Mouse (Mus musculus) ovary, postnatal 36 days (tissue): ENCODE measurements around the gene Med19.

Source experiments
- DNase-seq: peaks from one replicate; pipeline ENCODE4 v3.0.0; 2022; ENCODE audit warnings: low spot score, mixed read lengths

The Med19 gene

GRCm38 (mm10) chr2:84677968-84678880, at the start of gene Med19, which contains the start of gene Gm28635:
Gene Med19 (plus strand): TSS chr2:84678402.
Gene Gm28635 (minus strand): TSS chr2:84678041.
- peak; percentile 80 for DNase-seq

GRCm38 (mm10) chr2:84632001-84632400, 46.2 kb upstream of the Med19 start:
- DNase-seq = no peak

- DNase-seq = peak; percentile 36
These were observed 45.2 kb upstream of the Med19 start for GRCm38 (mm10) chr2:84632999-84633398.

GRCm38 (mm10) chr2:84634006-84634405, 44.2 kb upstream of the Med19 start:
- DNase-seq = no peak

- no peak for DNase-seq
These were observed 43.2 kb upstream of the Med19 start for GRCm38 (mm10) chr2:84634934-84635482.

GRCm38 (mm10) chr2:84635611-84636010, 42.6 kb upstream of the Med19 start:
- peak; percentile 87 for DNase-seq

GRCm38 (mm10) chr2:84636231-84636741, 41.9 kb upstream of the Med19 start:
- DNase-seq = no peak

- DNase-seq = no peak
These were observed 40.6 kb upstream of the Med19 start for GRCm38 (mm10) chr2:84637452-84638165.

- no peak for DNase-seq
These were observed 39.6 kb upstream of the Med19 start for GRCm38 (mm10) chr2:84638428-84639220.

GRCm38 (mm10) chr2:84640833-84641232, 37.4 kb upstream of the Med19 start:
- DNase-seq = no peak

GRCm38 (mm10) chr2:84646138-84646537, 32.1 kb upstream of the Med19 start:
- no peak for DNase-seq

GRCm38 (mm10) chr2:84647051-84647568, 31.1 kb upstream of the Med19 start:
- no peak for DNase-seq

GRCm38 (mm10) chr2:84648369-84648768, 29.8 kb upstream of the Med19 start:
- DNase-seq = no peak

GRCm38 (mm10) chr2:84649674-84650073, 28.5 kb upstream of the Med19 start:
- DNase-seq = no peak

GRCm38 (mm10) chr2:84650464-84651195, 27.6 kb upstream of the Med19 start, which contains the start of gene Ctnnd1:
Gene Ctnnd1 (minus strand): TSS chr2:84650765.
- peak; percentile 76 for DNase-seq

GRCm38 (mm10) chr2:84653354-84653753, 24.8 kb upstream of the Med19 start:
- DNase-seq = no peak

- DNase-seq = no peak
These were observed 22.3 kb upstream of the Med19 start for GRCm38 (mm10) chr2:84655864-84656263.

GRCm38 (mm10) chr2:84658806-84659205, 19.4 kb upstream of the Med19 start, which contains the start of gene Btbd18:
Gene Btbd18 (plus strand): TSS chr2:84659079.
- no peak for DNase-seq

- DNase-seq = no peak
These were observed 17.9 kb upstream of the Med19 start for GRCm38 (mm10) chr2:84660253-84660652.

- no peak for DNase-seq
These were observed 15.3 kb upstream of the Med19 start for GRCm38 (mm10) chr2:84662866-84663265.
